Mouse (Mus musculus): ENCODE data around the gene Zc3h13. TPM values are rescaled to one million over a fixed set of nuclear protein-coding genes. Genes with fewer than 3 reads are reported as not detected.

Gene Zc3h13
- polyA plus RNA-seq, 1 experiment from 2014 or later = 26.5 TPM

GRCm38 (mm10) chr14:75250432-75250831, 33.7 kb upstream of the Zc3h13 start:
- 54% methylated on average over 3 of the region's 3 CpGs for WGBS

GRCm38 (mm10) chr14:75256521-75256920, 27.7 kb upstream of the Zc3h13 start:
- no peak overlapping the region for H3K4me2 ChIP-seq (ENCODE audit: low read depth, low read length)
- no peak overlapping the region for H3K4me3 ChIP-seq (ENCODE audit: low read length)
- H3K9me3 ChIP-seq (ENCODE audit: control insufficient read depth, low read length) = no peaks in the 10 kb centered on the region
- no peaks in the 10 kb centered on the region for H3K27me3 ChIP-seq (ENCODE audit: control insufficient read depth, insufficient read depth, low read depth, low read length)
- H3K36me3 ChIP-seq (ENCODE audit: control insufficient read depth, insufficient read depth, low read length) = no peaks in the 10 kb centered on the region
- no peaks in the 10 kb centered on the region for H3K4me1 ChIP-seq (replicated peaks; ENCODE audit: control insufficient read depth, insufficient read depth, low read length)
- 0 out of 2 replicates have a peak, but pooled peaks have one; percentile 49 for ATAC-seq (ENCODE audit: low read depth)
- H3K27ac ChIP-seq (ENCODE audit: low read length) = no peak overlapping the region
- no peak overlapping the region for H3K9ac ChIP-seq (ENCODE audit: low read length)
- WGBS = 38% methylated on average over 5 of the region's 5 CpGs

More at GRCm38 (mm10) chr14:75250432-75250831, 33.7 kb upstream of the Zc3h13 start:
- H3K27ac ChIP-seq (ENCODE audit: low read length) = no peak overlapping the region
- H3K27me3 ChIP-seq (ENCODE audit: control insufficient read depth, insufficient read depth, low read depth, low read length) = no peaks in the 10 kb centered on the region
- no peaks in the 10 kb centered on the region for H3K36me3 ChIP-seq (ENCODE audit: control insufficient read depth, insufficient read depth, low read length)
- H3K9me3 ChIP-seq (ENCODE audit: control insufficient read depth, low read length) = no peaks in the 10 kb centered on the region
- no peak overlapping the region for H3K4me3 ChIP-seq (ENCODE audit: low read length)
- no peak overlapping the region for H3K9ac ChIP-seq (ENCODE audit: low read length)
- H3K4me1 ChIP-seq (replicated peaks; ENCODE audit: control insufficient read depth, insufficient read depth, low read length) = no peaks in the 10 kb centered on the region
- ATAC-seq (ENCODE audit: low read depth) = no peak
- H3K4me2 ChIP-seq (ENCODE audit: low read depth, low read length) = no peak overlapping the region

GRCm38 (mm10) chr14:75269531-75269930, 14.6 kb upstream of the Zc3h13 start:
- ATAC-seq (ENCODE audit: low read depth) = no peak
- no peaks in the 10 kb centered on the region for H3K9me3 ChIP-seq (ENCODE audit: control insufficient read depth, low read length)
- WGBS = 83% methylated on average over 5 of the region's 5 CpGs

GRCm38 (mm10) chr14:75279716-75280115, 4.5 kb upstream of the Zc3h13 start:
- Histone ChIP-seq H3K4me3 (ENCODE audit: low read length) (no peak overlapping the region), H3K27me3 (ENCODE audit: control insufficient read depth, insufficient read depth, low read depth, low read length) (no peaks in the 10 kb centered on the region), H3K4me2 (ENCODE audit: low read depth, low read length) (no peak overlapping the region), H3K9ac (ENCODE audit: low read length) (no peak overlapping the region), H3K36me3 (ENCODE audit: control insufficient read depth, insufficient read depth, low read length) (no peaks in the 10 kb centered on the region), H3K4me1 (replicated peaks; ENCODE audit: control insufficient read depth, insufficient read depth, low read length) (peaks cover 5% of the 10 kb centered on the region), H3K9me3 (ENCODE audit: control insufficient read depth, low read length) (no peaks in the 10 kb centered on the region), H3K27ac (ENCODE audit: low read length) (no peak overlapping the region)
- no peak for ATAC-seq (ENCODE audit: low read depth)
- WGBS = 78% methylated on average over 6 of the region's 6 CpGs

More at GRCm38 (mm10) chr14:75269531-75269930, 14.6 kb upstream of the Zc3h13 start:
- no peaks in the 10 kb centered on the region for H3K4me1 ChIP-seq (replicated peaks; ENCODE audit: control insufficient read depth, insufficient read depth, low read length)
- no peak overlapping the region for H3K4me2 ChIP-seq (ENCODE audit: low read depth, low read length)
- H3K27ac ChIP-seq (ENCODE audit: low read length) = no peak overlapping the region
- H3K4me3 ChIP-seq (ENCODE audit: low read length) = no peak overlapping the region
- no peaks in the 10 kb centered on the region; the same call in 1 of the 2 replicates for H3K27me3 ChIP-seq (ENCODE audit: control insufficient read depth, insufficient read depth, low read depth, low read length)
- no peak overlapping the region for H3K9ac ChIP-seq (ENCODE audit: low read length)
- H3K36me3 ChIP-seq (ENCODE audit: control insufficient read depth, insufficient read depth, low read length) = no peaks in the 10 kb centered on the region

- no peak for ATAC-seq (ENCODE audit: low read depth)
- 29% methylated on average over 5 of the region's 5 CpGs for WGBS
- Histone ChIP-seq H3K4me1 (replicated peaks; ENCODE audit: control insufficient read depth, insufficient read depth, low read length) (peaks cover 8% of the 10 kb centered on the region), H3K27me3 (ENCODE audit: control insufficient read depth, insufficient read depth, low read depth, low read length) (no peaks in the 10 kb centered on the region), H3K27ac (ENCODE audit: low read length) (no peak overlapping the region), H3K36me3 (ENCODE audit: control insufficient read depth, insufficient read depth, low read length) (no peaks in the 10 kb centered on the region), H3K9ac (ENCODE audit: low read length) (no peak overlapping the region), H3K4me2 (ENCODE audit: low read depth, low read length) (no peak overlapping the region), H3K9me3 (ENCODE audit: control insufficient read depth, low read length) (no peaks in the 10 kb centered on the region), H3K4me3 (ENCODE audit: low read length) (no peak overlapping the region)
These were observed 3.8 kb upstream of the Zc3h13 start for GRCm38 (mm10) chr14:75280406-75280805.

- 5% methylated on average over 19 of the region's 19 CpGs for WGBS
- Histone ChIP-seq H3K4me3 (ENCODE audit: low read length) (peak overlapping the region; percentile 81), H3K27me3 (ENCODE audit: control insufficient read depth, insufficient read depth, low read depth, low read length) (no peaks in the 10 kb centered on the region), H3K36me3 (ENCODE audit: control insufficient read depth, insufficient read depth, low read length) (no peaks in the 10 kb centered on the region), H3K9me3 (ENCODE audit: control insufficient read depth, low read length) (no peaks in the 10 kb centered on the region), H3K27ac (ENCODE audit: low read length) (peak overlapping the region; percentile 73), H3K4me1 (replicated peaks; ENCODE audit: control insufficient read depth, insufficient read depth, low read length) (peaks cover 12% of the 10 kb centered on the region), H3K9ac (ENCODE audit: low read length) (peak overlapping the region; percentile 91), H3K4me2 (ENCODE audit: low read depth, low read length) (peak overlapping the region; percentile 79)
- ATAC-seq (ENCODE audit: low read depth) = 0 out of 2 replicates have a peak, but pooled peaks have one; percentile 4
These were observed 472 bp upstream of the Zc3h13 start for GRCm38 (mm10) chr14:75283609-75284192.

GRCm38 (mm10) chr14:75301081-75301480, 16.9 kb downstream of the Zc3h13 start:
- Histone ChIP-seq H3K9me3 (ENCODE audit: control insufficient read depth, low read length) (no peaks in the 10 kb centered on the region), H3K4me2 (ENCODE audit: low read depth, low read length) (no peak overlapping the region)
- no peak for ATAC-seq (ENCODE audit: low read depth)

GRCm38 (mm10) chr14:75303807-75304206, 19.6 kb downstream of the Zc3h13 start:
- Histone ChIP-seq H3K4me1 (replicated peaks; ENCODE audit: control insufficient read depth, insufficient read depth, low read length) (no peaks in the 10 kb centered on the region), H3K27me3 (ENCODE audit: control insufficient read depth, insufficient read depth, low read depth, low read length) (no peaks in the 10 kb centered on the region), H3K4me2 (ENCODE audit: low read depth, low read length) (no peak overlapping the region), H3K4me3 (ENCODE audit: low read length) (no peak overlapping the region), H3K36me3 (ENCODE audit: control insufficient read depth, insufficient read depth, low read length) (no peaks in the 10 kb centered on the region), H3K9ac (ENCODE audit: low read length) (no peak overlapping the region), H3K27ac (ENCODE audit: low read length) (no peak overlapping the region), H3K9me3 (ENCODE audit: control insufficient read depth, low read length) (no peaks in the 10 kb centered on the region)
- WGBS = 40% methylated on average over 5 of the region's 5 CpGs
- no peak for ATAC-seq (ENCODE audit: low read depth)

More at GRCm38 (mm10) chr14:75301081-75301480, 16.9 kb downstream of the Zc3h13 start:
- WGBS = 90% methylated on average over 1 of the region's 1 CpGs
- H3K27ac ChIP-seq (ENCODE audit: low read length) = no peak overlapping the region
- no peaks in the 10 kb centered on the region for H3K27me3 ChIP-seq (ENCODE audit: control insufficient read depth, insufficient read depth, low read depth, low read length)
- H3K4me3 ChIP-seq (ENCODE audit: low read length) = no peak overlapping the region
- H3K4me1 ChIP-seq (replicated peaks; ENCODE audit: control insufficient read depth, insufficient read depth, low read length) = no peaks in the 10 kb centered on the region
- no peaks in the 10 kb centered on the region for H3K36me3 ChIP-seq (ENCODE audit: control insufficient read depth, insufficient read depth, low read length)
- no peak overlapping the region for H3K9ac ChIP-seq (ENCODE audit: low read length)

GRCm38 (mm10) chr14:75307855-75308254, 23.7 kb downstream of the Zc3h13 start:
- Histone ChIP-seq H3K4me1 (replicated peaks; ENCODE audit: control insufficient read depth, insufficient read depth, low read length) (no peaks in the 10 kb centered on the region), H3K27me3 (ENCODE audit: control insufficient read depth, insufficient read depth, low read depth, low read length) (no peaks in the 10 kb centered on the region), H3K36me3 (ENCODE audit: control insufficient read depth, insufficient read depth, low read length) (no peaks in the 10 kb centered on the region), H3K9me3 (ENCODE audit: control insufficient read depth, low read length) (no peaks in the 10 kb centered on the region), H3K4me3 (ENCODE audit: low read length) (no peak overlapping the region), H3K9ac (ENCODE audit: low read length) (no peak overlapping the region), H3K27ac (ENCODE audit: low read length) (no peak overlapping the region), H3K4me2 (ENCODE audit: low read depth, low read length) (no peak overlapping the region)
- ATAC-seq (ENCODE audit: low read depth) = no peak

All from lung, embryonic 16.5 days (tissue).